Mouse (Mus musculus): Measurements from ENCODE around the gene Gm42791. TPM values are rescaled to one million over a fixed set of nuclear protein-coding genes. Genes with fewer than 3 reads are reported as not detected.

Gm42791 gene
- polyA plus RNA-seq, 1 experiment from 2014 or later, result not detected

- H3K9ac ChIP-seq (ENCODE audit: low read length), result no peak overlapping the region
- H3K27ac ChIP-seq (ENCODE audit: low read depth, low read length), result no peak overlapping the region
- no peak overlapping the region for H3K4me3 ChIP-seq (ENCODE audit: low read depth, low read length)
- H3K4me2 ChIP-seq (ENCODE audit: low read depth, low read length, severe bottlenecking), result no peak overlapping the region
- DNase-seq (ENCODE audit: low spot score), result no peak
- H3K36me3 ChIP-seq (ENCODE audit: control insufficient read depth, insufficient read depth, low read length), result no peaks in the 10 kb centered on the region
- no peaks in the 10 kb centered on the region for H3K9me3 ChIP-seq (ENCODE audit: control insufficient read depth, low read length)
- H3K4me1 ChIP-seq (replicated peaks; ENCODE audit: control insufficient read depth, insufficient read depth, low read length), result 0 out of 2 replicates have a peak, but pooled peaks cover 5% of the 10 kb centered on the region
- no peak for ATAC-seq (replicated peaks; ENCODE audit: low FRiP score)
- H3K27me3 ChIP-seq (ENCODE audit: control insufficient read depth, insufficient read depth, low read length), result no peaks in the 10 kb centered on the region
- 36% methylated on average over 9 of the region's 9 CpGs for WGBS
These were observed 36.6 kb downstream of the Gm42791 start for GRCm38 (mm10) chr5:148958355-148958754.

- 0 out of 2 replicates have a peak, but pooled peaks cover 5% of the 10 kb centered on the region for H3K4me1 ChIP-seq (replicated peaks; ENCODE audit: control insufficient read depth, insufficient read depth, low read length)
- H3K4me3 ChIP-seq (ENCODE audit: low read depth, low read length), result no peak overlapping the region
- no peak overlapping the region for H3K4me2 ChIP-seq (ENCODE audit: low read depth, low read length, severe bottlenecking)
- no peaks in the 10 kb centered on the region for H3K36me3 ChIP-seq (ENCODE audit: control insufficient read depth, insufficient read depth, low read length)
- no peak for ATAC-seq (replicated peaks; ENCODE audit: low FRiP score)
- WGBS, result 65% methylated on average over 9 of the region's 9 CpGs
- H3K27me3 ChIP-seq (ENCODE audit: control insufficient read depth, insufficient read depth, low read length), result no peaks in the 10 kb centered on the region
- H3K27ac ChIP-seq (ENCODE audit: low read depth, low read length), result no peak overlapping the region
- no peak for DNase-seq (ENCODE audit: low spot score)
- no peaks in the 10 kb centered on the region for H3K9me3 ChIP-seq (ENCODE audit: control insufficient read depth, low read length)
- H3K9ac ChIP-seq (ENCODE audit: low read length), result no peak overlapping the region
These were observed 37.9 kb downstream of the Gm42791 start for GRCm38 (mm10) chr5:148956898-148957535.

- Histone ChIP-seq H3K27me3 (ENCODE audit: control insufficient read depth, insufficient read depth, low read length) (no peaks in the 10 kb centered on the region), H3K27ac (ENCODE audit: low read depth, low read length) (no peak overlapping the region), H3K4me1 (replicated peaks; ENCODE audit: control insufficient read depth, insufficient read depth, low read length) (0 out of 2 replicates have a peak, but pooled peaks cover 5% of the 10 kb centered on the region), H3K9ac (ENCODE audit: low read length) (no peak overlapping the region), H3K4me2 (ENCODE audit: low read depth, low read length, severe bottlenecking) (no peak overlapping the region), H3K36me3 (ENCODE audit: control insufficient read depth, insufficient read depth, low read length) (no peaks in the 10 kb centered on the region), H3K4me3 (ENCODE audit: low read depth, low read length) (no peak overlapping the region), H3K9me3 (ENCODE audit: control insufficient read depth, low read length) (no peaks in the 10 kb centered on the region)
- WGBS, result 85% methylated on average over 9 of the region's 9 CpGs
- no peak for ATAC-seq (replicated peaks; ENCODE audit: low FRiP score)
- no peak for DNase-seq (ENCODE audit: low spot score)
These were observed 38.9 kb downstream of the Gm42791 start for GRCm38 (mm10) chr5:148956091-148956490.

- Histone ChIP-seq H3K4me1 (replicated peaks; ENCODE audit: control insufficient read depth, insufficient read depth, low read length) (0 out of 2 replicates have a peak, but pooled peaks cover 5% of the 10 kb centered on the region), H3K9ac (ENCODE audit: low read length) (no peak overlapping the region), H3K36me3 (ENCODE audit: control insufficient read depth, insufficient read depth, low read length) (no peaks in the 10 kb centered on the region), H3K27me3 (ENCODE audit: control insufficient read depth, insufficient read depth, low read length) (no peaks in the 10 kb centered on the region), H3K4me2 (ENCODE audit: low read depth, low read length, severe bottlenecking) (no peak overlapping the region), H3K4me3 (ENCODE audit: low read depth, low read length) (no peak overlapping the region), H3K9me3 (ENCODE audit: control insufficient read depth, low read length) (no peaks in the 10 kb centered on the region), H3K27ac (ENCODE audit: low read depth, low read length) (no peak overlapping the region)
- DNase-seq (ENCODE audit: low spot score) (no peak), ATAC-seq (replicated peaks; ENCODE audit: low FRiP score) (no peak)
- 94% methylated on average over 6 of the region's 6 CpGs for WGBS
These were observed 39.4 kb downstream of the Gm42791 start for GRCm38 (mm10) chr5:148955575-148955974.

GRCm38 (mm10) chr5:148954314-148955060, 40.5 kb downstream of the Gm42791 start:
- H3K36me3 ChIP-seq (ENCODE audit: control insufficient read depth, insufficient read depth, low read length), result no peaks in the 10 kb centered on the region
- H3K4me1 ChIP-seq (replicated peaks; ENCODE audit: control insufficient read depth, insufficient read depth, low read length), result 0 out of 2 replicates have a peak, but pooled peaks cover 5% of the 10 kb centered on the region
- no peak overlapping the region for H3K27ac ChIP-seq (ENCODE audit: low read depth, low read length)
- H3K9ac ChIP-seq (ENCODE audit: low read length), result no peak overlapping the region
- H3K4me2 ChIP-seq (ENCODE audit: low read depth, low read length, severe bottlenecking), result no peak overlapping the region
- H3K4me3 ChIP-seq (ENCODE audit: low read depth, low read length), result no peak overlapping the region
- ATAC-seq (replicated peaks; ENCODE audit: low FRiP score) (no peak), DNase-seq (ENCODE audit: low spot score) (no peak)
- H3K9me3 ChIP-seq (ENCODE audit: control insufficient read depth, low read length), result no peaks in the 10 kb centered on the region
- WGBS, result 86% methylated on average over 22 of the region's 22 CpGs
- H3K27me3 ChIP-seq (ENCODE audit: control insufficient read depth, insufficient read depth, low read length), result no peaks in the 10 kb centered on the region

- H3K4me1 ChIP-seq (replicated peaks; ENCODE audit: control insufficient read depth, insufficient read depth, low read length), result no peaks in the 10 kb centered on the region
- ATAC-seq (replicated peaks; ENCODE audit: low FRiP score) (no peak), DNase-seq (ENCODE audit: low spot score) (no peak)
- H3K36me3 ChIP-seq (ENCODE audit: control insufficient read depth, insufficient read depth, low read length), result no peaks in the 10 kb centered on the region
- no peak overlapping the region for H3K4me2 ChIP-seq (ENCODE audit: low read depth, low read length, severe bottlenecking)
- no peak overlapping the region for H3K27ac ChIP-seq (ENCODE audit: low read depth, low read length)
- H3K4me3 ChIP-seq (ENCODE audit: low read depth, low read length), result no peak overlapping the region
- no peaks in the 10 kb centered on the region for H3K9me3 ChIP-seq (ENCODE audit: control insufficient read depth, low read length)
- H3K9ac ChIP-seq (ENCODE audit: low read length), result no peak overlapping the region
- 84% methylated on average over 5 of the region's 5 CpGs for WGBS
- H3K27me3 ChIP-seq (ENCODE audit: control insufficient read depth, insufficient read depth, low read length), result no peaks in the 10 kb centered on the region
These were observed 41.8 kb downstream of the Gm42791 start for GRCm38 (mm10) chr5:148953098-148953497.

- Histone ChIP-seq H3K4me1 (replicated peaks; ENCODE audit: control insufficient read depth, insufficient read depth, low read length) (no peaks in the 10 kb centered on the region), H3K9ac (ENCODE audit: low read length) (no peak overlapping the region), H3K4me3 (ENCODE audit: low read depth, low read length) (no peak overlapping the region), H3K4me2 (ENCODE audit: low read depth, low read length, severe bottlenecking) (no peak overlapping the region), H3K27ac (ENCODE audit: low read depth, low read length) (no peak overlapping the region), H3K36me3 (ENCODE audit: control insufficient read depth, insufficient read depth, low read length) (no peaks in the 10 kb centered on the region), H3K27me3 (ENCODE audit: control insufficient read depth, insufficient read depth, low read length) (no peaks in the 10 kb centered on the region), H3K9me3 (ENCODE audit: control insufficient read depth, low read length) (no peaks in the 10 kb centered on the region)
- WGBS, result 44% methylated on average over 6 of the region's 6 CpGs
- ATAC-seq (replicated peaks; ENCODE audit: low FRiP score), result no peak
- no peak for DNase-seq (ENCODE audit: low spot score)
These were observed 42.5 kb downstream of the Gm42791 start for GRCm38 (mm10) chr5:148952419-148952818.

GRCm38 (mm10) chr5:148951360-148951759, 43.6 kb downstream of the Gm42791 start:
- H3K4me2 ChIP-seq (ENCODE audit: low read depth, low read length, severe bottlenecking), result no peak overlapping the region

More at GRCm38 (mm10) chr5:148951360-148951759, 43.6 kb downstream of the Gm42791 start:
- Histone ChIP-seq H3K4me1 (replicated peaks; ENCODE audit: control insufficient read depth, insufficient read depth, low read length) (no peaks in the 10 kb centered on the region), H3K9me3 (ENCODE audit: control insufficient read depth, low read length) (no peaks in the 10 kb centered on the region), H3K27ac (ENCODE audit: low read depth, low read length) (no peak overlapping the region), H3K36me3 (ENCODE audit: control insufficient read depth, insufficient read depth, low read length) (no peaks in the 10 kb centered on the region), H3K4me3 (ENCODE audit: low read depth, low read length) (no peak overlapping the region), H3K9ac (ENCODE audit: low read length) (no peak overlapping the region), H3K27me3 (ENCODE audit: control insufficient read depth, insufficient read depth, low read length) (no peaks in the 10 kb centered on the region)
- DNase-seq (ENCODE audit: low spot score), result no peak
- WGBS, result 93% methylated on average over 5 of the region's 5 CpGs
- ATAC-seq (replicated peaks; ENCODE audit: low FRiP score), result no peak

Data from forebrain, embryonic 11.5 days (tissue).